8 mouse cellular contexts compared by ENCODE assay signal in the genomic region with DNA sequence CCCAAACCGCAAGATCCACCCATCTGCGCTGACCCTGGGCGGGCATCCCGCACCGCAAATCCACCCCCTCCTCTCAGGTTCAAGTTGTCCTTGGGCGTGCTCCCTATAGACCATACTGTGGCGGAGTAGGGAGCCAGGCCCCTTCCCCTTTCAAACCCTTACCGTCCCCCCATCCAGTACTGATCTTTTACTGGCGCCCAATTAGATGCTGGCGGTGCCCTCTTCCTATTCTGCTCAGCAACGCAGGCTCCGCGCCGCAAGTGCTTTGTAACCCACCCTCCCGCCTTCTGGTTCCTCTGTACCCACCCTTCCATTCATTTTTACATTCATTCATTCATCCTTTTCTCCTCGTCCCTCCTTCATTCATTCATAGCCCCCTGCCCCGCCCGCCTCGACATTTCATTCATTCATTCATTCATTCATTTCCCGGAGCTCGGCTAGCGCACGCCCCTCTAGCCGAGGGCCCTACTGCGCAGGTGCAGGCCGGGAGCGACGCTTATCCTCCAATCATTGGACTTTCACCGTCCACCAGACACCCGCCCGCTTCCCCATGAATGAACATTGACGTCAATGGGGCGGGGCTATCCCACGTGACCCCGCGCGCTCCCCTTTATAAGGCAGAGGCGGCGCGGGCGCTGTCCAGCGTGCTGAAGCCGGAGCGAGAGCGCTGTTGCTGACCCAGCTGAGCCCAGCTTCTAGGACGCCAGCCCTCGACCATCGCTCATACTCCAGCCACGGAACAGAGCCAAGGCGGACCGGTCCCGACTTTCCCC. TPM values are rescaled to one million over a fixed set of nuclear protein-coding genes. Genes with fewer than 3 reads are reported as not detected.
DNase-seq lines count a peak whose midpoint lies in the region; ATAC-seq lines count a peak whose summit lies in the region.

No protein-coding gene starts in this region.

- H3K9ac ChIP-seq in hindbrain, embryonic 16.5 days (ENCODE audit: low read depth, low read length), result peak overlapping the region; percentile 71

- H3K27me3 ChIP-seq in hindbrain, embryonic 16.5 days (replicated peaks; ENCODE audit: control insufficient read depth, insufficient read depth, low read length), result peaks cover 34% of the 10 kb centered on the region

- H3K4me2 ChIP-seq in hindbrain, embryonic 16.5 days (ENCODE audit: low read length), result peak overlapping the region; percentile 95

- H3K36me3 ChIP-seq in hindbrain, embryonic 16.5 days (ENCODE audit: control insufficient read depth, insufficient read depth, low read length), result no peaks in the 10 kb centered on the region

- H3K4me3 ChIP-seq in hindbrain, embryonic 16.5 days (ENCODE audit: low read length), result peak overlapping the region; percentile 53

- WGBS in hindbrain, embryonic 16.5 days, result under 1% methylated on average over 52 of the region's 52 CpGs

- peaks cover 23% of the 10 kb centered on the region for H3K4me1 ChIP-seq in hindbrain, embryonic 16.5 days (ENCODE audit: control insufficient read depth, insufficient read depth, low read depth, low read length)

- H3K9me3 ChIP-seq in hindbrain, embryonic 16.5 days (ENCODE audit: control insufficient read depth, low read length), result no peaks in the 10 kb centered on the region

- peak; percentile 78 for ATAC-seq in hindbrain, embryonic 16.5 days

- DNase-seq in ZHBTc4 (ENCODE audit: low read depth, low spot score), result peak; percentile 98
- peak; percentile 94 to 97 for DNase-seq in cerebellum, postnatal 4 days (ENCODE audit: low spot score in 2 of 2)
- DNase-seq in gastrocnemius, adult 18-20 months (ENCODE audit: low spot score), result peak; percentile 94
- DNase-seq in left cerebral cortex, adult 11 months (ENCODE audit: low spot score), result peak; percentile 90
- DNase-seq in lung, postnatal 36 days, result peak; percentile 97
- DNase-seq in retina, embryonic 14.5 days (ENCODE audit: low spot score), result peak; percentile 97
- peak; percentile 87 to 88 for DNase-seq in thymus, postnatal 36 days

- H3K27ac ChIP-seq in hindbrain, embryonic 16.5 days (ENCODE audit: low read depth, low read length), result peak overlapping the region; percentile 69

RNA-seq across cellular contexts. Expression of a gene that starts 3.6 kb away (rescaled TPM):
- total RNA-seq in gastrocnemius, adult 18-20 months (2021), result not detected
- polyA plus RNA-seq in hindbrain, embryonic 16.5 days (2015; fragmentation: Nextera tagmentation; extraction: Ambion mirVana), result 14.1 and 17.0 TPM in 2 replicates

RNA-seq across cellular contexts. Expression of a gene that starts 16.1 kb away (rescaled TPM):
- 10 to 100 TPM; 14.0 to 17.1 TPM for total RNA-seq in gastrocnemius, adult 18-20 months (2021)
- 242 and 260 TPM in 2 replicates for polyA plus RNA-seq in hindbrain, embryonic 16.5 days (2015; fragmentation: Nextera tagmentation; extraction: Ambion mirVana)

RNA-seq across cellular contexts. Expression of a gene that starts 42.0 kb away (rescaled TPM):
- 10 to 100 TPM; 73.3 to 76.9 TPM for total RNA-seq in gastrocnemius, adult 18-20 months (2021)
- polyA plus RNA-seq in hindbrain, embryonic 16.5 days (2015; fragmentation: Nextera tagmentation; extraction: Ambion mirVana), result 144 and 156 TPM in 2 replicates

RNA-seq across cellular contexts. Expression of a gene that starts 42.2 kb away (rescaled TPM):
- total RNA-seq in gastrocnemius, adult 18-20 months (2021), result 1 to 10 TPM; 4.9 to 5.5 TPM
- polyA plus RNA-seq in hindbrain, embryonic 16.5 days (2015; fragmentation: Nextera tagmentation; extraction: Ambion mirVana), result 0.14 TPM in 1 of 2 replicates, not detected in the other

RNA-seq across cellular contexts. Expression of a gene that starts 43.0 kb away (rescaled TPM):
- 10 to 100 TPM; 16.8 to 19.7 TPM for total RNA-seq in gastrocnemius, adult 18-20 months (2021)
- 36.3 and 39.7 TPM in 2 replicates for polyA plus RNA-seq in hindbrain, embryonic 16.5 days (2015; fragmentation: Nextera tagmentation; extraction: Ambion mirVana)

Comparison
In these comparisons a context has a peak if more than half of its experiments do, and no peak if none do; other contexts are left out.
1. Peak in every context shown above with its lines: DNase-seq, ATAC-seq, H3K4me3 ChIP-seq and H3K27ac ChIP-seq.